ENCODE assay signal across 8 mouse cellular contexts in genomic region chr19:41828941-41829340, GRCm38 (mm10). TPM values are rescaled to one million over a fixed set of nuclear protein-coding genes. Genes with fewer than 3 reads are reported as not detected.
DNase-seq lines count a peak whose midpoint lies in the region; ATAC-seq and TF ChIP-seq lines count a peak whose summit lies in the region.

No protein-coding gene starts in this region.

- in situ Hi-C loops in CH12.LX (cut with MboI; ENCODE audit: low pct_ligation_motif_present, low pct_unique_long_range_greater_than_20kb, low sequenced_read_pairs) = no loop called here

- H3K79me2 ChIP-seq in CH12.LX (replicated peaks; ENCODE audit: control insufficient read depth, extremely low read depth, insufficient read depth, poor library complexity, severe bottlenecking) = no peaks in the 10 kb centered on the region

- peak overlapping the region; percentile 83 for H3K4me3 ChIP-seq in heart, embryonic 10.5 days
- peak overlapping the region; percentile 13 to 59 (median 51) for H3K4me3 ChIP-seq in CH12.LX (replicated peaks in 1 of 3; ENCODE audit: low read depth in 2 of 3, low read length in 2 of 3, poor library complexity in 1 of 3)
- H3K4me3 ChIP-seq in forebrain, embryonic 16.5 days (replicated peaks; ENCODE audit: low read length) = peak overlapping the region; percentile 79
- H3K4me3 ChIP-seq in liver, embryonic 15.5 days (replicated peaks) = peak overlapping the region; percentile 92

- TF ChIP-seq CTCF in CH12.LX (conservative IDR thresholded peaks at IDR 0.05 in 1 of 2, IDR thresholded peaks at IDR 0.05 in 1 of 2; ENCODE audit: low read depth in 2 of 2, low read length in 2 of 2) = no peak

- no peak for TF ChIP-seq RAD21 in CH12.LX (IDR thresholded peaks at IDR 0.05; ENCODE audit: low read depth, low read length)

- peak overlapping the region; percentile 39; the same call in 1 of the 2 replicates for H3K9ac ChIP-seq in CH12.LX (ENCODE audit: insufficient read depth, low read depth)
- H3K9ac ChIP-seq in forebrain, embryonic 16.5 days (replicated peaks; ENCODE audit: low read depth, low read length) = peak overlapping the region; percentile 56
- peak overlapping the region; percentile 89 for H3K9ac ChIP-seq in liver, embryonic 15.5 days

- H3K4me1 ChIP-seq in heart, embryonic 10.5 days = peaks cover 17% of the 10 kb centered on the region
- H3K4me1 ChIP-seq in CH12.LX (ENCODE audit: control insufficient read depth in 1 of 2, insufficient read depth in 2 of 2) = peaks cover 3 to 14% of the 10 kb centered on the region in 2 experiments; a peak in 2 of 4 replicates
- peaks cover 29% of the 10 kb centered on the region for H3K4me1 ChIP-seq in forebrain, embryonic 16.5 days (replicated peaks; ENCODE audit: control insufficient read depth, insufficient read depth, low read length)
- peaks cover 49% of the 10 kb centered on the region for H3K4me1 ChIP-seq in liver, embryonic 15.5 days (replicated peaks)

- ATAC-seq in forebrain, embryonic 16.5 days = no peak
- no peak for ATAC-seq in liver, embryonic 15.5 days (ENCODE audit: insufficient read depth)

- peaks cover 20% of the 10 kb centered on the region for H3K27me3 ChIP-seq in heart, embryonic 10.5 days (ENCODE audit: insufficient read depth, poor library complexity, severe bottlenecking)
- peaks cover 37% of the 10 kb centered on the region for H3K27me3 ChIP-seq in CH12.LX (replicated peaks)
- no peaks in the 10 kb centered on the region for H3K27me3 ChIP-seq in forebrain, embryonic 16.5 days (replicated peaks; ENCODE audit: control insufficient read depth, insufficient read depth, low read length)
- H3K27me3 ChIP-seq in liver, embryonic 15.5 days = no peaks in the 10 kb centered on the region

- no peak for TF ChIP-seq POLR2A in CH12.LX (IDR thresholded peaks at IDR 0.05; ENCODE audit: low read depth, low read length)

- H3K9me3 ChIP-seq in heart, embryonic 10.5 days = no peaks in the 10 kb centered on the region
- H3K9me3 ChIP-seq in CH12.LX (replicated peaks; ENCODE audit: low read length) = peaks cover 8% of the 10 kb centered on the region
- H3K9me3 ChIP-seq in forebrain, embryonic 16.5 days (ENCODE audit: control insufficient read depth, low read length) = no peaks in the 10 kb centered on the region
- H3K9me3 ChIP-seq in liver, embryonic 15.5 days (replicated peaks) = no peaks in the 10 kb centered on the region

- 67% methylated on average over 3 of the region's 3 CpGs for WGBS in heart, embryonic 10.5 days
- 61% methylated on average over 3 of the region's 3 CpGs for WGBS in forebrain, embryonic 16.5 days
- 69% methylated on average over 3 of the region's 3 CpGs for WGBS in liver, embryonic 15.5 days (ENCODE audit: insufficient replicate concordance)

- peak overlapping the region; percentile 73 for H3K4me2 ChIP-seq in CH12.LX (ENCODE audit: insufficient read depth, low read depth, poor library complexity, severe bottlenecking)
- H3K4me2 ChIP-seq in forebrain, embryonic 16.5 days (ENCODE audit: low read length) = peak overlapping the region; percentile 82
- H3K4me2 ChIP-seq in liver, embryonic 15.5 days = peak overlapping the region; percentile 98

- dilution Hi-C loops in CH12.LX (cut with MboI; ENCODE audit: extremely low pct_ligation_motif_present, extremely low pct_unique_long_range_greater_than_20kb, low sequenced_read_pairs) = no loop called here

- H3K36me3 ChIP-seq in heart, embryonic 10.5 days = no peaks in the 10 kb centered on the region
- H3K36me3 ChIP-seq in CH12.LX (replicated peaks in 1 of 2; ENCODE audit: control insufficient read depth in 1 of 2, insufficient read depth in 1 of 2, low read length in 1 of 2) = no peaks in the 10 kb centered on the region
- no peaks in the 10 kb centered on the region for H3K36me3 ChIP-seq in forebrain, embryonic 16.5 days (ENCODE audit: control insufficient read depth, insufficient read depth)
- H3K36me3 ChIP-seq in liver, embryonic 15.5 days (replicated peaks) = no peaks in the 10 kb centered on the region

- DNase-seq in heart, embryonic 10.5 days (ENCODE audit: low spot score) = no peak
- DNase-seq in heart, postnatal 4 days = no peak
- no peak for DNase-seq in CH12.LX (ENCODE audit: extremely low read depth)
- DNase-seq in right cerebral cortex, adult 2 months (ENCODE audit: low spot score in 2 of 2) = no peak
- DNase-seq in left cerebral cortex, adult 8-10 months (ENCODE audit: low spot score in 2 of 2) = no peak
- DNase-seq in embryo, embryonic 9.5 days (ENCODE audit: extremely low spot score) = no peak

- TF ChIP-seq EP300 in CH12.LX (IDR thresholded peaks at IDR 0.05; ENCODE audit: low read length) = no peak

- 0 out of 2 replicates have a peak overlapping the region, but pooled peaks have one; percentile 44 for H3K27ac ChIP-seq in heart, embryonic 10.5 days
- H3K27ac ChIP-seq in CH12.LX (ENCODE audit: insufficient read depth, low read depth) = peak overlapping the region; percentile 62; the same call in 1 of the 2 replicates
- H3K27ac ChIP-seq in forebrain, embryonic 16.5 days (ENCODE audit: low read length) = peak overlapping the region; percentile 78
- H3K27ac ChIP-seq in liver, embryonic 15.5 days (replicated peaks) = peak overlapping the region; percentile 97

TF ChIP-seq in CH12.LX, 34 proteins besides CTCF, POLR2A, EP300 and RAD21:
- TF ChIP-seq NELFE (IDR thresholded peaks at IDR 0.05; ENCODE audit: low read depth, low read length) = no peak
- TF ChIP-seq JUND (conservative IDR thresholded peaks at IDR 0.05; ENCODE audit: low read depth, low read length) = no peak
- TF ChIP-seq CHD2 (IDR thresholded peaks at IDR 0.05; ENCODE audit: low read length) = no peak
- TF ChIP-seq MYC (IDR thresholded peaks at IDR 0.05; ENCODE audit: low read depth, low read length) = no peak
- no peak for TF ChIP-seq POLR2AphosphoS2 (IDR thresholded peaks at IDR 0.05; ENCODE audit: low read depth, low read length)
- TF ChIP-seq PAX5 (IDR thresholded peaks at IDR 0.05; ENCODE audit: low read length) = no peak
- TF ChIP-seq SIN3A (IDR thresholded peaks at IDR 0.05; ENCODE audit: low read length) = no peak
- no peak for TF ChIP-seq UBTF (IDR thresholded peaks at IDR 0.05; ENCODE audit: low read depth, low read length)

RNA-seq across cellular contexts. Expression of gene Frat1, which starts 0.8 kb away (rescaled TPM):
- polyA plus RNA-seq in heart, embryonic 10.5 days (2016; fragmentation: Nextera tagmentation; extraction: Ambion mirVana) = 3.2 and 6.6 TPM in 2 replicates
- total RNA-seq in heart, postnatal 4 days (2021) = 1 to 10 TPM; 2.1 to 2.3 TPM
- total RNA-seq in CH12.LX (2012; rRNA removed) (0.80 and 2.0 TPM in 2 replicates), CH12.LX (2014; rRNA removed) (0.70 and 0.96 TPM in 2 replicates)
- polyA plus RNA-seq in CH12.LX (2012; ENCODE audit: insufficient read length, low read depth) = 0.64 and 0.94 TPM in 2 replicates
- 28.9 and 31.9 TPM in 2 replicates for polyA plus RNA-seq in forebrain, embryonic 16.5 days (2015; fragmentation: Nextera tagmentation; extraction: Ambion mirVana)
- 8.5 and 9.1 TPM in 2 replicates for polyA plus RNA-seq in liver, embryonic 15.5 days (2015; fragmentation: Nextera tagmentation; extraction: Ambion mirVana)
- 10 to 100 TPM; 18.5 to 22.1 (median 20.7) TPM for total RNA-seq in left cerebral cortex, adult 8-10 months (2022)

RNA-seq across cellular contexts. Expression of gene Frat2, which starts 19.0 kb away (rescaled TPM):
- polyA plus RNA-seq in heart, embryonic 10.5 days (2016; fragmentation: Nextera tagmentation; extraction: Ambion mirVana) = 1.6 and 4.0 TPM in 2 replicates
- 1 to 10 TPM; 3.6 to 3.9 TPM for total RNA-seq in heart, postnatal 4 days (2021)
- 0.67 and 1.0 TPM in 2 replicates for total RNA-seq in CH12.LX (2012; rRNA removed)
- total RNA-seq in CH12.LX (2014; rRNA removed) = 0.55 and 0.68 TPM in 2 replicates
- polyA plus RNA-seq in CH12.LX (2012; ENCODE audit: insufficient read length, low read depth) = 1.2 and 1.3 TPM in 2 replicates
- polyA plus RNA-seq in forebrain, embryonic 16.5 days (2015; fragmentation: Nextera tagmentation; extraction: Ambion mirVana) = 10.4 and 12.2 TPM in 2 replicates
- polyA plus RNA-seq in liver, embryonic 15.5 days (2015; fragmentation: Nextera tagmentation; extraction: Ambion mirVana) = 4.4 and 4.5 TPM in 2 replicates
- 1 to 10 TPM; 5.9 to 8.2 (median 6.5) TPM for total RNA-seq in left cerebral cortex, adult 8-10 months (2022)

RNA-seq across cellular contexts. Expression of gene Arhgap19, which starts 27.1 kb away (rescaled TPM):
- 23.6 and 29.5 TPM in 2 replicates for polyA plus RNA-seq in heart, embryonic 10.5 days (2016; fragmentation: Nextera tagmentation; extraction: Ambion mirVana)
- 10 to 100 TPM in 1 of 2 experiments, 1 to 10 TPM in 1; 9.5 to 10.2 TPM for total RNA-seq in heart, postnatal 4 days (2021)
- total RNA-seq in CH12.LX (2012; rRNA removed) (20.4 TPM in 2 replicates), CH12.LX (2014; rRNA removed) (36.8 and 37.9 TPM in 2 replicates)
- polyA plus RNA-seq in CH12.LX (2012; ENCODE audit: insufficient read length, low read depth) = 27.8 and 30.1 TPM in 2 replicates
- 8.5 and 10.8 TPM in 2 replicates for polyA plus RNA-seq in forebrain, embryonic 16.5 days (2015; fragmentation: Nextera tagmentation; extraction: Ambion mirVana)
- polyA plus RNA-seq in liver, embryonic 15.5 days (2015; fragmentation: Nextera tagmentation; extraction: Ambion mirVana) = 26.6 and 29.4 TPM in 2 replicates
- 1 to 10 TPM; 3.2 to 5.5 (median 3.8) TPM for total RNA-seq in left cerebral cortex, adult 8-10 months (2022)

Comparison
In these comparisons a context has a peak if more than half of its experiments do, and no peak if none do; other contexts are left out.
1. H3K27ac ChIP-seq: peak in every context shown above with its lines; median percentile 97 in liver, embryonic 15.5 days; 78 in forebrain, embryonic 16.5 days; 62 in CH12.LX; 44 in heart, embryonic 10.5 days.
2. H3K9ac ChIP-seq: peak in every context shown above with its lines; median percentile 89 in liver, embryonic 15.5 days; 56 in forebrain, embryonic 16.5 days; 39 in CH12.LX.